Mouse (Mus musculus) E14TG2a.4 (cell line): ENCODE measurements around the gene Ryr2.

ENCODE experiments used
- CTCF ChIP-seq: conservative IDR thresholded peaks from 2 replicates; pipeline ENCODE4 v1.5.1; 2014; ENCODE audit warnings: low read length
- POU5F1 ChIP-seq: IDR thresholded peaks from 2 replicates; pipeline ENCODE4 v1.6.1; 2014; ENCODE audit warnings: low read length, borderline replicate concordance

DNA sequence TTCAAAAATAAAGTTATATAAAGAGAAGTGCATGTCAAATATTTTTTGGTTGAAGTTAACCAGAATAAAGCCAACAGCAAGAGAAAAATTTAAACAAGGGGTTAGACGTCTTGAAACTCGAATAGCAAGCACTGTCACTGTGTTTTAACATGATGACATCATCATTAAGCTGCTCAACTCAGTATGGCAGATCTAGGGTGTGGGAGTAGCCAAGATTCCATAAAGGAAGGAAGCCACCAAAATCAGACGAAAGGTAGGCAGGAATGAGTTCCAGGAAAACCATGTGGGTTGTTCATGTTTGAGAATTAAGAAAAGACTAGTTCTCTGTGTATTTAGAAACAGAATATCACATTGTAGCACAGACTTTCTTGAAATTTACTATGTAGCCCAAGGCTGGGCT, 192.1 kb downstream of the Ryr2 start:
- no peak for TF ChIP-seq CTCF
- TF ChIP-seq POU5F1: no peak
